Mouse (Mus musculus) neural tube, embryonic 13.5 days (tissue): ENCODE measurements around the gene Cldn4. TPM values are rescaled to one million over a fixed set of nuclear protein-coding genes. Genes with fewer than 3 reads are reported as not detected.
A peak's percentile ranks its signal among the peaks of the same experiment; 100 is the strongest.

ENCODE experiments used
- ATAC-seq: fragments of 200-750 bp; cut with Nextera tagmentation; 2 replicates; pipeline ENCODE4 v1.8.0; 2017; ENCODE audit warnings: low read depth, mild to moderate bottlenecking, moderate TSS enrichment, moderate library complexity
- H3K27ac ChIP-seq: fragments of 300-500 bp; sonication (generic); replicated peaks from 2 replicates; pipeline ENCODE4 v1.5.1; 2015; ENCODE audit warnings: moderate library complexity, mild to moderate bottlenecking, inconsistent platforms
- H3K27me3 ChIP-seq: fragments of 300-500 bp; sonication (generic); 2 replicates; pipeline ENCODE4 v1.6.1; 2015; ENCODE audit warnings: mild to moderate bottlenecking, inconsistent platforms
- H3K36me3 ChIP-seq: fragments of 300-500 bp; sonication (generic); 2 replicates; pipeline ENCODE4 v1.6.1; 2015; ENCODE audit warnings: mild to moderate bottlenecking, inconsistent platforms
- H3K4me1 ChIP-seq: fragments of 300-500 bp; sonication (generic); replicated peaks from 2 replicates; pipeline ENCODE4 v1.6.1; 2015; ENCODE audit warnings: inconsistent platforms
- H3K4me2 ChIP-seq: fragments of 300-500 bp; sonication (generic); 2 replicates; pipeline ENCODE4 v1.6.1; 2015; ENCODE audit warnings: inconsistent platforms, mild to moderate bottlenecking, moderate library complexity
- H3K4me3 ChIP-seq: fragments of 300-500 bp; sonication (generic); 2 replicates; pipeline ENCODE4 v1.5.1; 2015; ENCODE audit warnings: mild to moderate bottlenecking, inconsistent platforms
- H3K9ac ChIP-seq: fragments of 300-500 bp; sonication (generic); 2 replicates; pipeline ENCODE4 v1.6.1; 2015; ENCODE audit warnings: moderate library complexity, mild to moderate bottlenecking, inconsistent platforms
- H3K9me3 ChIP-seq: fragments of 300-500 bp; sonication (generic); 2 replicates; pipeline ENCODE4 v1.6.1; 2016; ENCODE audit warnings: inconsistent platforms
- WGBS: fragments of 180-500 bp; shearing (Covaris S2); methylation state at CpG from one replicate; pipeline ENCODE4 v1.1.7; 2015; 5-methylcytosine and 5-hydroxymethylcytosine counted together
- polyA plus RNA-seq: library from polyadenylated mRNA; unstranded; fragments of >200 nt; fragmentation: Nextera tagmentation; extraction: Ambion mirVana; gene quantifications from 2 replicates; pipeline ENCODE4 v1.2.1, GENCODE M21; 2015

The Cldn4 gene
- 0.38 and 0.85 TPM in 2 replicates for polyA plus RNA-seq

GRCm38 (mm10) chr5:134946857-134947255 lies at the start of gene Cldn4:
Gene Cldn4 (minus strand): TSS chr5:134946934.
- Histone ChIP-seq H3K36me3 (no peaks in the 10 kb centered on the region), H3K9me3 (no peaks in the 10 kb centered on the region), H3K27ac (no peak within 1 kb of the TSS), H3K27me3 (peaks cover 44% of the 10 kb centered on the region), H3K4me2 (no peak within 1 kb of the TSS), H3K4me1 (peaks cover 12% of the 10 kb centered on the region; the same call in 1 of the 2 replicates), H3K9ac (no peak within 1 kb of the TSS), H3K4me3 (no peak within 1 kb of the TSS)
- WGBS = 7% methylated on average over 11 of the region's 11 CpGs
- no peak for ATAC-seq

DNA sequence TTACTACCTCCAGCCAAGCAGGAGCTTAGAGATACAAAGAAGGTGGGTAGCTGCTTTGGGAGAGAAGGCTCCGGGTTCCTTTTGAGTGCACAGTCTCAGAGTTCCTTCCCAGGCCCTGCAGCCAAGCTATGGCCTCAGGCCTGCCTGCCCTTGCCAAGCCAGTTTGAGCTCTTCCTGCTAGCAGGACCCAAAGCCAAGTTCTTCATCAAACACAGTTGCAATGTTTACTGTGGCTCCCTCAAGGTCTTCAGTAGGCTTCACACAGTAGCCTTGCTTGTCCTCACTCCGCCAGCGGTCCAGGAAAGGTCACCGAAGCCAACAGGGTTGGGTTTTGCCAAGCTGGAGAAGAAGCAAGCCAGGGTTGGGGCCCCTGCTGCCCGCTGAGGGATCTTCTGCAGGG lies 45.8 kb upstream of the Cldn4 start:
- Histone ChIP-seq H3K27me3 (peaks cover 24% of the 10 kb centered on the region), H3K4me1 (no peaks in the 10 kb centered on the region; the same call in 1 of the 2 replicates), H3K9ac (no peak overlapping the region), H3K4me3 (no peak overlapping the region), H3K4me2 (no peak overlapping the region), H3K9me3 (no peaks in the 10 kb centered on the region), H3K27ac (no peak overlapping the region), H3K36me3 (no peaks in the 10 kb centered on the region)
- WGBS = 89% methylated on average over 5 of the region's 5 CpGs
- no peak for ATAC-seq

- no peak for ATAC-seq
- Histone ChIP-seq H3K4me3 (no peak overlapping the region), H3K4me1 (peaks cover 18% of the 10 kb centered on the region), H3K4me2 (no peak overlapping the region), H3K27ac (no peak overlapping the region), H3K27me3 (peaks cover 52% of the 10 kb centered on the region), H3K36me3 (no peaks in the 10 kb centered on the region), H3K9me3 (no peaks in the 10 kb centered on the region), H3K9ac (no peak overlapping the region)
- 69% methylated on average over 6 of the region's 6 CpGs for WGBS
Measured at GRCm38 (mm10) chr5:134989741-134990140, 43.0 kb upstream of the Cldn4 start.

DNA sequence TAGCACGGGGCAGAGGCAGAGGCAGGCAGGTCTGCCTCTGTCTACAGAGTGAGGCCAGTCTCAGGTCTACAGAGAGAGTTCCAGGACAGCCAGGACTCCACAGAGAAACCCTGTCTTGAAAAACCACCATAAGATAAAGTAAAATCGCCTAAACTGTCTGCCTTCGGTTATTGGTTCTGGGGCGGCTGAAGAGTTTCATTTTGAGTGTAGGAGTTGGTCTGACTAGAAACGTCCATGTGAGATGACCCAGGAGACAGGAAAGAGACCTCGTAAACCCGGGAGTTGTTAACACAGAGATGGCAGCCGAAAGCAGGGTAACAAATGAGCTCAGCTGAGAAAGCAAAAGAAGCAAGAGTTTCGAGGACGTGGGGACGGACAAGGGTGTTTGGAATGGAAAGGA lies 42.4 kb upstream of the Cldn4 start:
- WGBS = 62% methylated on average over 11 of the region's 11 CpGs
- peaks cover 56% of the 10 kb centered on the region for H3K27me3 ChIP-seq
- H3K9ac ChIP-seq = no peak overlapping the region
- peaks cover 18% of the 10 kb centered on the region for H3K4me1 ChIP-seq
- no peaks in the 10 kb centered on the region for H3K9me3 ChIP-seq
- no peak overlapping the region for H3K4me2 ChIP-seq
- H3K27ac ChIP-seq = no peak overlapping the region
- ATAC-seq = no peak
- no peaks in the 10 kb centered on the region for H3K36me3 ChIP-seq
- H3K4me3 ChIP-seq = no peak overlapping the region

DNA sequence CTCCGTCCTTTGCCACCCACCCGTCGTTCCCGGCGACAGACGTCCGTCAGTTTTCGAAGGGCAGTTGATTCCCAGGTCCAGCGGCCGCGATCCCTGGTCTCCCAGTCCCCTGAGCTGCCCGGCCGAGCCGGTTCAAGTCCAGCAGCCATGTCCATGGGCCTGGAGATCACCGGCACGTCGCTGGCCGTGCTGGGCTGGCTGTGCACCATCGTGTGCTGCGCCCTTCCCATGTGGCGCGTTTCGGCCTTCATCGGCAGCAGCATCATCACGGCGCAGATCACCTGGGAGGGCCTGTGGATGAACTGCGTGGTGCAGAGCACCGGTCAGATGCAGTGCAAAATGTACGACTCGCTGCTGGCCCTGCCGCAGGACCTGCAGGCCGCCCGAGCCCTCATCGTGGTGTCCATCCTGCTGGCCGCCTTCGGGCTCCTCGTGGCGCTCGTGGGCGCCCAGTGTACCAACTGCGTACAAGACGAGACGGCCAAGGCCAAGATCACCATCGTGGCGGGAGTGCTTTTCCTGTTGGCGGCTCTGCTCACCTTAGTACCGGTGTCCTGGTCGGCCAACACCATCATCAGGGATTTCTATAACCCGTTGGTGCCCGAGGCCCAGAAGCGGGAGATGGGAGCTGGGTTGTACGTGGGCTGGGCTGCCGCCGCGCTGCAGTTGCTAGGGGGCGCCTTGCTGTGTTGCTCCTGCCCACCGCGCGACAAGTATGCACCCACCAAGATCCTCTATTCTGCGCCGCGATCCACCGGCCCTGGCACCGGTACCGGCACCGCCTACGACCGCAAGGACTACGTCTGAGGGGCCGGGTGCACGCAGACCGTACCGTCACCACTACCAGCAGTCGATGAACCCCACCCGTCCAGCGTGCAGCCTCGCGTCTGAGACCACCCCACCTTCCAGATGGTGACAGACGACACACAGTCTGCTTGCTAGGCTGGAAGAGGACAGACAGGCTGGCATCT lies 39.8 kb upstream of the Cldn4 start:
- H3K27ac ChIP-seq = no peak overlapping the region
- 3% methylated on average over 79 of the region's 79 CpGs for WGBS
- H3K4me1 ChIP-seq = peaks cover 23% of the 10 kb centered on the region
- H3K9me3 ChIP-seq = no peaks in the 10 kb centered on the region
- peak overlapping the region; percentile 55 for H3K9ac ChIP-seq
- no peaks in the 10 kb centered on the region for H3K36me3 ChIP-seq
- peak overlapping the region; percentile 47 for H3K4me2 ChIP-seq
- H3K4me3 ChIP-seq = peak overlapping the region; percentile 22
- no peak for ATAC-seq
- H3K27me3 ChIP-seq = peaks cover 56% of the 10 kb centered on the region

DNA sequence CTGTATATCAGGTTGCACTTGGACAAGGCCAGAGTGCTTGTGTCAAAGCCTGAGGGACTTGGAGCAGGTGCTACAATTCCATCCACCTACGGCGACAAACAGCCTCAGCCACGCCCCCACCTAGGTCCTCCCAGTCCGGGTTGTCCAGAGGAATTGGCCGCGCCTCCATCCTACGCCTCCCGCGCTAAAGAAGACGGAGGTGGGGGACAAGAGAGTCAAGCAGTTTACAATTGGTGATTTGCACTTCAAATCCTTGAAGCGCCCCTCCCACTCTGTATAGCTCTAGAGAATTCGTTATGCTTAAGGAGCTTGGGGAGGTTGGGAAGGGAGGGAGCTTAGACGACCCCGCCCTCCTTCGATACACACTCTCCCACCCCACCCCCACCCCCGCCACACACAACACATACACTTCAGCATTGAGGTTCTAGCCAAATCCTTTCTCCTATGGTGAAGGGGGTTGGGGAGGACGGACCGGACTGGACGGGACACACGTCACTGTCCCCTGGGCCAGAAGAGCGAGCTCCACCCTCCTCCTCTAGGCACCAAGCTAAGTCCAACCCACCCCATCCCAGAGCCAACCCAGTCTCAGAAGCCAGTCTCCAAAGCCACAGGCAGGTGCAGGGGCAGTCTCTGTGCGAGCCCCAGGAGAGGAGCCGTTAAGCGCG lies 39.0 kb upstream of the Cldn4 start, which contains the start of gene Cldn3:
Gene Cldn3 (plus strand): TSS at position 582 of the 665 bp plus-strand sequence.
- peak; percentile 40; the same call in 1 of the 2 replicates for ATAC-seq
- under 1% methylated on average over 25 of the region's 25 CpGs for WGBS

DNA sequence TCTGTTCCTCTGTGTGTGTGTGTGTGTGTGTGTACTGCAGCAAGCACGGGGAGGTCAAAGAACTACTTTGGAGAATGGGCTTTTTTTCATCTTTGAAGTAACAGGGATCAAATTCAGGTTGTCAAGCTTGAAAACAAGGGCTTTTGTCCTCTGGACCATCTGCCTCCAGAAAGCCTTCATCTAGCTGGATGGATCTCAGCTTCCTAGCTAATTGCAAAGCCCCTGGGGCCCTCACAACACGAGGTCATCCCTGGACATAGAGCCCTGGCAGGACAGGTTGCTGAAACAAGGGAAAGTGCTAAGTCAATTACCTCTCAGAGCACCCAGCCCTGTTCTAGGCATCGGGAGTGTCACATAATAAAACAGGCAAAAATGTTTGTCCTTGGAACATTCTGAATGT lies 37.0 kb upstream of the Cldn4 start:
- ATAC-seq = no peak

More for the DNA sequence above, 39.0 kb upstream of the Cldn4 start, which contains the start of gene Cldn3:
- Histone ChIP-seq H3K27me3 (peaks cover 56% of the 10 kb centered on the region), H3K27ac (no peak within 1 kb of the TSS), H3K4me3 (peak within 1 kb of the TSS; percentile 22), H3K4me1 (peaks cover 23% of the 10 kb centered on the region), H3K4me2 (peak within 1 kb of the TSS; percentile 47), H3K36me3 (no peaks in the 10 kb centered on the region), H3K9me3 (no peaks in the 10 kb centered on the region), H3K9ac (peak within 1 kb of the TSS; percentile 55)

GRCm38 (mm10) chr5:134983111-134983510 lies 36.4 kb upstream of the Cldn4 start:
- no peak for ATAC-seq
- Histone ChIP-seq H3K36me3 (no peaks in the 10 kb centered on the region), H3K4me3 (no peak overlapping the region), H3K27ac (no peak overlapping the region), H3K9me3 (no peaks in the 10 kb centered on the region), H3K9ac (no peak overlapping the region), H3K4me1 (peaks cover 23% of the 10 kb centered on the region), H3K4me2 (no peak overlapping the region), H3K27me3 (peaks cover 38% of the 10 kb centered on the region)
- 80% methylated on average over 1 of the region's 1 CpGs for WGBS

More for the DNA sequence above, 37.0 kb upstream of the Cldn4 start:
- WGBS = 10% methylated on average over 3 of the region's 3 CpGs
- H3K4me1 ChIP-seq = peaks cover 23% of the 10 kb centered on the region
- H3K27ac ChIP-seq = no peak overlapping the region
- no peak overlapping the region for H3K4me3 ChIP-seq
- no peaks in the 10 kb centered on the region for H3K36me3 ChIP-seq
- H3K4me2 ChIP-seq = no peak overlapping the region
- H3K27me3 ChIP-seq = peaks cover 43% of the 10 kb centered on the region
- H3K9me3 ChIP-seq = no peaks in the 10 kb centered on the region
- H3K9ac ChIP-seq = no peak overlapping the region

DNA sequence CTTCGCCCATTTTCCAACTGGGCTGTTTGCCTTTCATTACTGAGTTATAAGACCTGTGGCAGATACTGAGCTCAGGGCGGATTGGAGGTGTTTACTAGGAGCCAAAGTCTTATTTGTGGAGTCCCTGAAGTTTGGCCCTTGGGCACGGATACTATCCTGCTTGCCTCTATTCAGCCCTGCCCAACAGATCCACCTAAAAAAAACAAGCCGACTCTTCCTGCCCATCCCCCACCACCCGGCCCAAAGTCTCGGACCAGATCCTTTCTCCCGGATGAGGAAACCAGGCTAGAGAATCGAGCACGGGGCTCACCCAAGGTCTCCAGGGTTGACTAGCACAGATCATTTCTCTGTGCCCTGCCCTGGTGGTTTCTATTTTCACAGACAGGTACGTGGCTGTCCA lies 34.4 kb upstream of the Cldn4 start:
- H3K27ac ChIP-seq = no peak overlapping the region
- H3K27me3 ChIP-seq = peaks cover 18% of the 10 kb centered on the region
- no peak overlapping the region for H3K4me3 ChIP-seq
- WGBS = 73% methylated on average over 10 of the region's 10 CpGs
- H3K9me3 ChIP-seq = no peaks in the 10 kb centered on the region
- H3K9ac ChIP-seq = no peak overlapping the region
- no peak overlapping the region for H3K4me2 ChIP-seq
- peaks cover 15% of the 10 kb centered on the region for H3K4me1 ChIP-seq
- no peaks in the 10 kb centered on the region for H3K36me3 ChIP-seq
- ATAC-seq = no peak

DNA sequence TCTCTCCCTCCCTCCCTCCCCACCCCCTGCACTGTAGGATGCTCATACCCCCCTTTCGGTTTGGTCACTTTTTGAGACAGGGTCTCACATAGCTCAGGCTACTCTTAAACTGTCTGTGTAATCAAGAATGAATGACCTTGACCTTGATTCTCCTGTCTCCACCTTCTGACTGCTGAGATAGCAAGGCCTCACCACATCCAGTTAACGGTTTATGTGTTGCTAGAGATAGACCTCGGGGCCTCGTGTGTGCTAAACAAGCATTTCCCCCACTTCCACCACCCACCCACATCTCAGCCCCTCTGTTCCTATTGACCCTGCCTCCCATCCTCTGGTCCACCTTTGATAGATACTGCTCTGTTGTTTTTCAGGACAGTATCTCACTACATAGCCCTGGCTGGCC lies 31.1 kb upstream of the Cldn4 start:
- 80% methylated on average over 4 of the region's 4 CpGs for WGBS
- no peak for ATAC-seq
- H3K9me3 ChIP-seq = no peaks in the 10 kb centered on the region
- no peaks in the 10 kb centered on the region for H3K36me3 ChIP-seq
- H3K27ac ChIP-seq = no peak overlapping the region
- H3K4me3 ChIP-seq = no peak overlapping the region
- no peak overlapping the region for H3K4me2 ChIP-seq
- H3K27me3 ChIP-seq = no peaks in the 10 kb centered on the region
- no peak overlapping the region for H3K9ac ChIP-seq
- H3K4me1 ChIP-seq = no peaks in the 10 kb centered on the region

GRCm38 (mm10) chr5:134976577-134977250 lies 30.0 kb upstream of the Cldn4 start:
- Histone ChIP-seq H3K36me3 (no peaks in the 10 kb centered on the region), H3K27me3 (no peaks in the 10 kb centered on the region), H3K4me1 (no peaks in the 10 kb centered on the region), H3K9ac (no peak overlapping the region), H3K4me3 (no peak overlapping the region), H3K27ac (no peak overlapping the region), H3K9me3 (no peaks in the 10 kb centered on the region), H3K4me2 (no peak overlapping the region)
- ATAC-seq = no peak
- 86% methylated on average over 14 of the region's 14 CpGs for WGBS

- Histone ChIP-seq H3K4me2 (no peak overlapping the region), H3K4me3 (no peak overlapping the region), H3K9me3 (no peaks in the 10 kb centered on the region), H3K36me3 (no peaks in the 10 kb centered on the region), H3K9ac (no peak overlapping the region), H3K4me1 (no peaks in the 10 kb centered on the region), H3K27ac (no peak overlapping the region), H3K27me3 (no peaks in the 10 kb centered on the region)
- 90% methylated on average over 2 of the region's 2 CpGs for WGBS
- ATAC-seq = no peak
Measured at GRCm38 (mm10) chr5:134976164-134976563, 29.4 kb upstream of the Cldn4 start.
